Mouse (Mus musculus): ENCODE data around the gene Cox8b.
A peak's percentile ranks its signal among the peaks of the same experiment; 100 is the strongest.

Gene Cox8b

GRCm38 (mm10) chr7:140859997-140860396 lies 40.2 kb downstream of the Cox8b start:
- no peak for DNase-seq

GRCm38 (mm10) chr7:140858746-140859145 lies 41.5 kb downstream of the Cox8b start:
- no peak for DNase-seq

- no peak for DNase-seq
Observed at GRCm38 (mm10) chr7:140857550-140858505, 42.4 kb downstream of the Cox8b start, which contains the start of gene Bet1l. Gene Bet1l (minus strand): TSS chr7:140857577.

GRCm38 (mm10) chr7:140856785-140857549 lies 43.3 kb downstream of the Cox8b start, which contains the start of gene Ric8a:
Gene Ric8a (plus strand): TSS chr7:140856957.
- peak; percentile 92 for DNase-seq

- peak; percentile 92 for DNase-seq
Observed at GRCm38 (mm10) chr7:140855860-140856784, 44.1 kb downstream of the Cox8b start, which contains the start of gene Gm45785. Gene Gm45785 (minus strand): TSS chr7:140856331.

- DNase-seq: no peak
Observed at GRCm38 (mm10) chr7:140855181-140855580, 45.1 kb downstream of the Cox8b start.

- no peak for DNase-seq
Observed at GRCm38 (mm10) chr7:140854483-140854882, 45.8 kb downstream of the Cox8b start.

GRCm38 (mm10) chr7:140853386-140853785 lies 46.9 kb downstream of the Cox8b start:
- no peak for DNase-seq

- DNase-seq: no peak
Observed at GRCm38 (mm10) chr7:140851916-140852315, 48.3 kb downstream of the Cox8b start.

Measured in kidney, postnatal 14 days (tissue).